Mouse (Mus musculus) gastrocnemius, postnatal 10 days (tissue): Measurements from ENCODE around the gene Creld2. TPM values are rescaled to one million over a fixed set of nuclear protein-coding genes. Genes with fewer than 3 reads are reported as not detected.
A peak's percentile ranks its signal among the peaks of the same experiment; 100 is the strongest.

Experiments used
- DNase-seq: peaks from one replicate; pipeline ENCODE4 v3.0.0; 2021; ENCODE audit warnings: mixed read lengths
- total RNA-seq, 2 experiments: library from RNA; stranded (reverse); gene quantifications; 2 replicates each; pipeline ENCODE4 v1.2.3; 2021

Gene Creld2
- total RNA-seq, 2 experiments from 2014 or later, result 9.4 to 13.6 TPM

- DNase-seq, result peak; percentile 94
Measured at GRCm38 (mm10) chr15:88828800-88829705, 9.6 kb downstream of the Creld2 start.

DNA sequence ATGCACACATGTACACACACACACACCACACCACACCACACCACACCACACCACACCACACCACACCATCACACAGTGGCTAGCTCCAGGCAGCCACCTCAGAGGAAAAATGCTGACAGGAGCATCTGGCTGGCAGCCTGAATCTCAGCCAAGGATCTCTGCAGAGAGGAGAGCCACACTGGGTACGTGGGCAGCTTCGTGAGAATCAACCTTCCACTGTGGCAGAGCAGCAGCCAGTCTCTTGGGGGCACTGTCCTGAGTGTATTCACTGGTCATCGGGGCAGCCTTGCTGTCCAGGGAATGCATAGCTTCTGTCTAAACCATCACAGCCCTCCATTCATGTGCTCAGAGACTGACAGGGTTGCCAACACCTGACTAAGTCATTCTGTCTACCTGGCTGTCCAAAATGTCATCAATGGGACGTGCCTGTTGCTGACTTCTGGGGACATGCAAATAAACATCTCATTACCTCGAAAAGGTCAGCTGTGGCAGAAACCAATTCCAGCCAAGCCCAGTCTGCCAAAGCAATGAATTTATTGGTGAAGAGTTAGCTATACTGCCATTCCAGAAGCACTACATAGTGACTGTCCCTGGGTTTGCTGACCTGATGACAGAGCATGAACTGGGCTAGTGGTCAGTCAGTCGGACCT lies 10.5 kb downstream of the Creld2 start:
- no peak for DNase-seq

GRCm38 (mm10) chr15:88830696-88831095 lies 11.2 kb downstream of the Creld2 start:
- DNase-seq, result no peak

GRCm38 (mm10) chr15:88831482-88831881 lies 12.0 kb downstream of the Creld2 start:
- DNase-seq, result no peak

DNA sequence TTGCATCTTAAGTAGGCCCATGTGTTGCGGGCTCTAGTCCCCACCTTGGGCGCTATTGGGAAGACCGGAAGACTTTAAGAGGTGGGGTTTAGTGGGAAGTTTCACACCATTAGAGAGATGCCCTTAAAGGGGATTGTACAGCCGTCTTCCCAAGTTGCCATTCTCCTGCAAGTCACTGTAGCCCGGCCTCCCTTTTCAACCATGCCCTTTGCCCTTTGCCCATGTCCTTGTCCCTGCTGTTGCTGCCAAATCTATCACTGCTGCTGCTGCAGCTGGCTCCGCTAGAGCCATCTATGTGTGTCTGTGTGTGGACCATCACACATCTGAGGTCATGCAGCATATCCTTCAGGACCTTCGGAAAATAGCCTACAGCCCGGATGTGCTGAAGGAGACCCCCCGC lies 13.1 kb downstream of the Creld2 start:
- DNase-seq, result no peak

DNA sequence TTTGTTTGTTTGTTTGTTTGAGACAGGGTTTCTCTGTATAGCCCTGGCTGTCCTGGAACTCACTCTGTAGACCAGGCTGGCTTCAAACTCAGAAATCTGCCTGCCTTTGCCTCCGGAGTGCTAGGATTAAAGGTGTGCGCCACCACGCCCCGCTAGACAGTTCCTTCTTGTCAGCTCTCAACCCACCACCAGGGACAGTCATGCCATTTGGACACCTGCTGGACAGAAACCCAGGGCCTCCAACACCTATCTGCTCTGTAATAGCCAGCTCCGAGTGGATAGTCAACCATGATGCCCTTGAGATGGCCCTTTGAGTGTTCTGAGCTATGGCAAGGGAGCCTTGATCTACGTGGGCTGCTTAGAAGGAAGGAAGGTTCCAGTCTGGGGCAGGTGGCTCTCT lies 16.6 kb downstream of the Creld2 start:
- DNase-seq, result no peak

- no peak for DNase-seq
Measured at GRCm38 (mm10) chr15:88836571-88836970, 17.1 kb downstream of the Creld2 start.

- no peak for DNase-seq
Measured at GRCm38 (mm10) chr15:88837199-88837932, 17.9 kb downstream of the Creld2 start.

DNA sequence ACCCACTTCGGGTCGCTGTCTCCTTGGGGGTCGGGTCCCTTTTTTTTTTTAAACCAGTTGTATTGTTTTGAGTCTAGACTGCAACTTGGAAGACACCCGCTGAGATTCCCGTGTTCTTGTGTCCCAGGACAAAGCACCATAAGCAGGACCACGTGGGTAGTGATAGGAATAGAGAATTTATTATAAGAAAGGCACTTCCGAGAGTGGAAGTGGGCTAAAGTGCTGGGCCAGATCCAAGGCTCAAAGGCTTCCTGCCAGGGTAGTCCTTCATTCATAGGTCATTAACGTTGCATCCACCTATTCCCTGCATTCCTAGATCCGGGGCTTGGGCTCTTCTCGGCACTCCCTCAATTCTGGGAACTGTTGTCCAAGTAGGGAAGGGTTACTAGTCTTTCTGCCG lies 18.5 kb downstream of the Creld2 start:
- DNase-seq, result no peak

GRCm38 (mm10) chr15:88839271-88839670 lies 19.8 kb downstream of the Creld2 start:
- peak; percentile 61 for DNase-seq

GRCm38 (mm10) chr15:88840126-88840525 lies 20.7 kb downstream of the Creld2 start:
- DNase-seq, result no peak

GRCm38 (mm10) chr15:88841160-88841559 lies 21.7 kb downstream of the Creld2 start:
- DNase-seq, result no peak

DNA sequence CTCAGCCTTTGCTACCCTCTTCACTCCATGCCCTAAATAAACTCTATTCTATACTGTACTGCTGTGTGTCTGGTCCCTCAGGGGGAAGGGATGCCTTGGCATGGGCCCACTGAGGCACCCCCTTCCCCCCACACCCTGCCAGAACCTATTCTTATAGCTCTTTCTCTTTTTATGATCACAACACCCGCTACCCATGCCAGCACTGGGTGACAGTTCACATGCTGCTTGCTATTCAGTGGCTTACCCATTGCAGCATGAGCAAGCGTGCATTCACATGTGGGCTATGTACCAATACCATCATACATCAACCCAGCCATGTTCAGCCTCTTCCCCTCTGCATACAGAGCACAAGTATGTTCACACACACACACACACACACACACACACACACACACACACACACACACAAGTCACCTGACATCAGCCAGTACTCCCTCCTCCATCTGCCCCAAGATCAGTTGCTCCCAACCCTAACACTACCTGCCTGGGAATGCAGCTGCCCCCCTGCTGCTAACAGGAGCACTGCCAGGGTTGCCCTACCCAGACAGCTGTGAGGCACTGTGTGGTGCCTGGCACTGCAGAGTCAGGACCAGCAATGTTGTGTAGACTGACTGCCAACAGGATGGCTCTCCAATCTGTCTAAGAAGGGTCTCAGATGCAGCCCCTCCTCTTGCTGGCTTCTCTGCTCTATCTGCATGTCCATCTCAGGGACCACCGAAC lies 22.3 kb downstream of the Creld2 start:
- DNase-seq, result no peak

GRCm38 (mm10) chr15:88842300-88842673 lies 22.8 kb downstream of the Creld2 start:
- DNase-seq, result no peak

DNA sequence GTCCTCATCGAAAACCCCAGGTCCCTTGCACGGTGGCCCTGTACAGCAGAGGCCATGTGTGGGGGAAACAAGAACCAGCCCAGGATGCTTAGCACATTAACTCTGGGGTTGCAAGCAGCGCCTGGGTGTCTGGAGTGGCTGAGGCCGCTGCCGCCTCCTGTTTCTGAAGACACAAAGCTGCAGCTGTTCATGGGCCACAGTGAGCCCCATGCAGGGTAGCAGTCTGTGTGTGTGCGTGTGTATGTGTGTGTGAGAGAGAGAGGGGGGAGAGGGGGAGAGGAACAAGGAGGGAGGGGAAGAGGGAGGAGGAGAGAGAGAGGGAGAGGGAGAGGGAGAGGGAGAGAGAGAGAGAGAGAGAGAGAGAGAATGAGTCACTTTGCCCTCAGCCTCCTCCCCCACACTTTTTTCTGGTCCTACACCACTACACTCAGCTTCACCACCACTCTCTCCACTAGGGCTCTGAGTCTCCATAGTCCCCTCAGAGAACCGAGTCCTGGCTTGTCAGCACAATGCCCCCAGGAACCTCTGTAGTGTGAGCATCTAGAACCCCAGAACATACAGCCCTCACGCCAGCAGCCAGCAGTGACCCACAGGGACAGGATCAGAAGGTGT lies 24.1 kb downstream of the Creld2 start:
- DNase-seq, result no peak

GRCm38 (mm10) chr15:88844966-88845365 lies 25.5 kb downstream of the Creld2 start:
- no peak for DNase-seq

- DNase-seq, result no peak
Measured at GRCm38 (mm10) chr15:88848661-88849060, 29.2 kb downstream of the Creld2 start.

DNA sequence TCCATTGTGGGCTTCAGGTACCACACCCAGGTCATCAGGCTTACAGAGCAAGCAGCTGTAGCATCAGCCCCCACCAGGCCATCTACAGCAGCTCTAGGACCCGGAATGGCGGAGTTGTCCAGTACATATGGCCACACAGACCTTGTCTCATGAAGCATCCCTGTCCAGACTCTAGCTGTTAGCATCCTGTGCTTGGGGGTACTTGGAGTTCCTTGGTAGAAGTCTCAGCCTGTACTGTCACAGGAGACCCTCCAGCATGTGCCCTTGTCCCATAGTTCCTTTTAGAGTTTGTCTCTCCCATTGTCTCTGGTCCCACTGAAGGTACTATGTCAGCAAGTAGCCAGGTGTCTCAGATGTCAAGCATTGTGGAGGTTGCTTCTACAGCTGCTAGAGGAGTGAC lies 30.2 kb downstream of the Creld2 start:
- no peak for DNase-seq

GRCm38 (mm10) chr15:88850146-88850826 lies 30.8 kb downstream of the Creld2 start:
- DNase-seq, result peak; percentile 75

DNA sequence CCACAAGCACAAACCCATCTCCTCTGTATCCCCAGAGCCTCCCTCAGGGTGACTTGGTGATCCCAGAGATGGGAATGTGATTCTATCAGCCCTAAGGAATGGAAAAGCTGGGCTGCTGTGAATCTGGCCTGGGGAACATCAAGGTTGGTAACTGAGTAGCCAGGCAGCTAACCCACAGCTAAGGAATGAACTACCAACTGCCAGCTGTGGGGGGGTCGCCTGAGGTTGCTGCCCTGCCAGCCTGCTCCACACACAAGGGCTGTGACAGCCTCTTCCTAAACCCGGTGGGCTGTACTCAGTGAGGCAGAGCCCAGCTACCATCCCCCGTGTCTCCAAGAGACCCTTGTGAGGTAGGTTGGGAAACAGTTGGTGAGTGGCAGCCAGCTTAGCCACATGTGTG lies 31.6 kb downstream of the Creld2 start:
- DNase-seq, result no peak

DNA sequence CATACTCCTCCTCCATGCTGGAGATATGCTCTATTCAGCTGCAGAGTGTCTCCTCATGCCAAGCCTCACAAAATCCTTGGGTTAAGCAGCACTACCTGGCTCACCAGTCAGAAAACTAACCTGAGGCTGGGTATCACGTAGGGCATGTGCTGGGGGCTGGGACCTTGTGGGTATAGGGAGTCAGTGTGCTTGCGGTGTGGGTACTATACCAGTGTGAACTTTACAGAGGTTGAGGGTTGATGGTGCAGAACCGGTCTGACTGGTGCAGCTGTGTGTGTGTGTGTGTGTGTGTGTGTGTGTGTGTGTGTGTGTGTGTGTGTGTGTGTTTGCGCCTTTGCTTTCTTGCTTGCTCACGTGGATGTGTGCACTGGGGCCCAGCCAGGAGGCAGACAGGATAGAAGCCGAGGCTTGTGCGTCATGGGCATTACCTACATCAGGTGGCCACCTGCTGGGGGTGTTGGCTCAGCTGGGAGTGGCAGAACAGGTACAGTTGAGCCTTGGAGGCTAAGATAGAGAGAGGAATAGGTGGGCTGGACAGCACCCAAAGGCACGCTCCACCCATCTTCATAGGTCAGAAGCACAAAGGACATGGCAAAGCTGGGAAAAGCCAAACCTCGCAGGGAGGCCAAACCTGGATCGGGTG lies 32.2 kb downstream of the Creld2 start:
- DNase-seq, result no peak
